In genomic region chr3:93411905-93412304, GRCm38 (mm10) we compare ENCODE assay signal across 28 mouse cellular contexts. TPM values are rescaled to one million over a fixed set of nuclear protein-coding genes. Genes with fewer than 3 reads are reported as not detected.
DNase-seq lines count a peak whose midpoint lies in the region; ATAC-seq and TF ChIP-seq lines count a peak whose summit lies in the region.
"Had no signal": no experiment of that assay in that cellular context is flagged by ENCODE, and none has a peak within 500 bp of the region (broad histone marks: within the 10 kb centered on the region; RNA-seq: fewer than 3 reads in every experiment).

No protein-coding gene starts in this region.

- H3K27ac ChIP-seq in CH12.LX (ENCODE audit: insufficient read depth, low read depth): no peak overlapping the region
- no peak overlapping the region for H3K27ac ChIP-seq in hindbrain, embryonic 16.5 days (ENCODE audit: low read depth, low read length)
- H3K27ac ChIP-seq: embryonic facial prominence, embryonic 10.5 days; embryonic facial prominence, embryonic 12.5 days; forebrain, embryonic 13.5 days; forebrain, embryonic 15.5 days had no signal

- no peak for TF ChIP-seq CTCF in CH12.LX (conservative IDR thresholded peaks at IDR 0.05 in 1 of 2, IDR thresholded peaks at IDR 0.05 in 1 of 2; ENCODE audit: low read depth in 2 of 2, low read length in 2 of 2)

- dilution Hi-C loops in CH12.LX (cut with MboI; ENCODE audit: extremely low pct_ligation_motif_present, extremely low pct_unique_long_range_greater_than_20kb, low sequenced_read_pairs): no loop called here

- TF ChIP-seq POLR2A in CH12.LX (IDR thresholded peaks at IDR 0.05; ENCODE audit: low read depth, low read length): no peak

- no peak overlapping the region for H3K4me3 ChIP-seq in CH12.LX (replicated peaks in 1 of 3; ENCODE audit: low read depth in 2 of 3, low read length in 2 of 3, poor library complexity in 1 of 3)
- H3K4me3 ChIP-seq in hindbrain, embryonic 16.5 days (ENCODE audit: low read length): no peak overlapping the region
- H3K4me3 ChIP-seq: embryonic facial prominence, embryonic 10.5 days; embryonic facial prominence, embryonic 12.5 days; forebrain, embryonic 13.5 days; forebrain, embryonic 15.5 days had no signal

- no peaks in the 10 kb centered on the region for H3K36me3 ChIP-seq in CH12.LX (replicated peaks in 1 of 2; ENCODE audit: control insufficient read depth in 1 of 2, insufficient read depth in 1 of 2, low read length in 1 of 2)
- H3K36me3 ChIP-seq in hindbrain, embryonic 16.5 days (ENCODE audit: control insufficient read depth, insufficient read depth, low read length): no peaks in the 10 kb centered on the region
- H3K36me3 ChIP-seq: embryonic facial prominence, embryonic 10.5 days; embryonic facial prominence, embryonic 12.5 days; forebrain, embryonic 15.5 days; G1E had no signal

- no peak overlapping the region for H3K4me2 ChIP-seq in CH12.LX (ENCODE audit: insufficient read depth, low read depth, poor library complexity, severe bottlenecking)
- no peak overlapping the region for H3K4me2 ChIP-seq in hindbrain, embryonic 16.5 days (ENCODE audit: low read length)
- H3K4me2 ChIP-seq: embryonic facial prominence, embryonic 12.5 days; forebrain, embryonic 13.5 days; forebrain, embryonic 15.5 days had no signal

- ATAC-seq in megakaryocyte-erythroid progenitor cell, adult 5-6 weeks (replicated peaks; ENCODE audit: low FRiP score, low TSS enrichment, poor library complexity, severe bottlenecking): no peak
- ATAC-seq in hindbrain, embryonic 16.5 days: no peak
- ATAC-seq: CD4-positive, CD25-positive, alpha-beta regulatory T cell, adult 4 months; forebrain, embryonic 13.5 days; forebrain, embryonic 15.5 days; forebrain, postnatal 0 days; Patski had no signal

- no peaks in the 10 kb centered on the region for H3K79me2 ChIP-seq in CH12.LX (replicated peaks; ENCODE audit: control insufficient read depth, extremely low read depth, insufficient read depth, poor library complexity, severe bottlenecking)

- H3K27me3 ChIP-seq in CH12.LX (replicated peaks): no peaks in the 10 kb centered on the region
- no peaks in the 10 kb centered on the region for H3K27me3 ChIP-seq in hindbrain, embryonic 16.5 days (replicated peaks; ENCODE audit: control insufficient read depth, insufficient read depth, low read length)
- H3K27me3 ChIP-seq: embryonic facial prominence, embryonic 12.5 days; forebrain, embryonic 13.5 days; forebrain, embryonic 15.5 days had no signal

- H3K9ac ChIP-seq in CH12.LX (ENCODE audit: insufficient read depth, low read depth): no peak overlapping the region
- H3K9ac ChIP-seq in hindbrain, embryonic 16.5 days (ENCODE audit: low read depth, low read length): no peak overlapping the region
- H3K9ac ChIP-seq: embryonic facial prominence, embryonic 12.5 days; forebrain, embryonic 13.5 days; forebrain, embryonic 15.5 days; forebrain, postnatal 0 days had no signal

- TF ChIP-seq EP300 in CH12.LX (IDR thresholded peaks at IDR 0.05; ENCODE audit: low read length): no peak

- no peak for TF ChIP-seq RAD21 in CH12.LX (IDR thresholded peaks at IDR 0.05; ENCODE audit: low read depth, low read length)

- H3K9me3 ChIP-seq in CH12.LX (replicated peaks; ENCODE audit: low read length): no peaks in the 10 kb centered on the region
- no peaks in the 10 kb centered on the region for H3K9me3 ChIP-seq in hindbrain, embryonic 16.5 days (ENCODE audit: control insufficient read depth, low read length)
- H3K9me3 ChIP-seq: embryonic facial prominence, embryonic 10.5 days; embryonic facial prominence, embryonic 12.5 days; forebrain, embryonic 13.5 days; forebrain, embryonic 15.5 days had no signal

- WGBS in hindbrain, embryonic 16.5 days: 11% methylated on average over 2 of the region's 2 CpGs

- DNase-seq in CH12.LX (ENCODE audit: extremely low read depth) (peak; percentile 2), ES-CJ7 (ENCODE audit: low read depth, low spot score) (peak; percentile 92), WW6 (ENCODE audit: low read depth, low spot score) (peak; percentile 47)
- DNase-seq in Muller cell, postnatal 12 days (ENCODE audit: inconsistent ontology term): peak; percentile 22
- no peak for DNase-seq in urinary bladder, postnatal 36 days (ENCODE audit: low spot score in 2 of 2)
- no peak for DNase-seq in lung, postnatal 10 days
- DNase-seq: adrenal gland, adult 8-10 months; adrenal gland, postnatal 14 days; adrenal gland, postnatal 36 days; B cell, adult 2 months; cerebellum, adult 11-12 months; cerebellum, adult 2 months; cerebellum, adult 9-10 months; cerebellum, postnatal 10 days; cerebellum, postnatal 25 days; forebrain, postnatal 0 days had no signal

- in situ Hi-C loops in CH12.LX (cut with MboI; ENCODE audit: low pct_ligation_motif_present, low pct_unique_long_range_greater_than_20kb, low sequenced_read_pairs): no loop called here

- peaks cover 0 to 4% of the 10 kb centered on the region in 2 experiments; a peak in 2 of 4 replicates for H3K4me1 ChIP-seq in CH12.LX (ENCODE audit: control insufficient read depth in 1 of 2, insufficient read depth in 2 of 2)
- no peaks in the 10 kb centered on the region for H3K4me1 ChIP-seq in hindbrain, embryonic 16.5 days (ENCODE audit: control insufficient read depth, insufficient read depth, low read depth, low read length)
- H3K4me1 ChIP-seq: embryonic facial prominence, embryonic 10.5 days; embryonic facial prominence, embryonic 12.5 days; forebrain, embryonic 13.5 days; forebrain, embryonic 15.5 days had no signal

TF ChIP-seq in CH12.LX, 34 proteins besides CTCF, POLR2A, EP300 and RAD21:
- TF ChIP-seq MEF2A (IDR thresholded peaks at IDR 0.05; ENCODE audit: borderline replicate concordance, low read depth, low read length) (no peak), NELFE (IDR thresholded peaks at IDR 0.05; ENCODE audit: low read depth, low read length) (no peak), MXI1 (IDR thresholded peaks at IDR 0.05; ENCODE audit: low read depth, low read length) (no peak), E2F4 (IDR thresholded peaks at IDR 0.05; ENCODE audit: insufficient replicate concordance, low read depth, low read length) (no peak), ETS1 (conservative IDR thresholded peaks at IDR 0.05; ENCODE audit: low read depth, low read length) (no peak), HCFC1 (IDR thresholded peaks at IDR 0.05; ENCODE audit: low read depth, low read length) (no peak), SIN3A (IDR thresholded peaks at IDR 0.05; ENCODE audit: low read length) (no peak), TBP (conservative IDR thresholded peaks at IDR 0.05; ENCODE audit: low read depth, low read length) (no peak), BHLHE40 (IDR thresholded peaks at IDR 0.05; ENCODE audit: low read depth, low read length) (no peak), GABPA (IDR thresholded peaks at IDR 0.05; ENCODE audit: insufficient replicate concordance, low read depth, low read length) (no peak)

RNA-seq across cellular contexts. Expression of gene Rptn, which starts 18.4 kb away (rescaled TPM):
- total RNA-seq in CH12.LX (2012; rRNA removed) (not detected in 2 replicates), CH12.LX (2014; rRNA removed) (not detected in 2 replicates)
- polyA plus RNA-seq in CH12.LX (2012; ENCODE audit: insufficient read length, low read depth): not detected in 2 replicates
- not detected in 2 replicates for total RNA-seq in megakaryocyte-erythroid progenitor cell, adult 5-6 weeks (2014; fragmentation: Nextera tagmentation)
- total RNA-seq in megakaryocyte-erythroid progenitor cell, adult 5-6 weeks (2017): not detected in 2 replicates
- not detected in 2 replicates for polyA plus RNA-seq in hindbrain, embryonic 16.5 days (2015; fragmentation: Nextera tagmentation; extraction: Ambion mirVana)
- total RNA-seq: adrenal gland, adult 18-20 months; adrenal gland, adult 8-10 months; adrenal gland, postnatal 14 days; adrenal gland, postnatal 36 days; forebrain, postnatal 0 days had no signal
- polyA plus RNA-seq: CD4-positive, CD25-positive, alpha-beta regulatory T cell, adult 4 months; cerebellum, adult 2 months; cortical plate, adult 2 months; embryonic facial prominence, embryonic 10.5 days; embryonic facial prominence, embryonic 12.5 days; forebrain, embryonic 11.5 days; forebrain, embryonic 13.5 days; forebrain, embryonic 15.5 days; forebrain, postnatal 0 days; G1E; Patski had no signal

RNA-seq across cellular contexts. Expression of gene Tchh, which starts 30.2 kb away (rescaled TPM):
- total RNA-seq in CH12.LX (2012; rRNA removed) (not detected in 2 replicates), CH12.LX (2014; rRNA removed) (not detected in 2 replicates)
- polyA plus RNA-seq in CH12.LX (2012; ENCODE audit: insufficient read length, low read depth): not detected in 2 replicates
- total RNA-seq in megakaryocyte-erythroid progenitor cell, adult 5-6 weeks (2014; fragmentation: Nextera tagmentation): not detected in 2 replicates
- not detected in 2 replicates for total RNA-seq in megakaryocyte-erythroid progenitor cell, adult 5-6 weeks (2017)
- 1.4 and 1.6 TPM in 2 replicates for polyA plus RNA-seq in hindbrain, embryonic 16.5 days (2015; fragmentation: Nextera tagmentation; extraction: Ambion mirVana)
- polyA plus RNA-seq: CD4-positive, CD25-positive, alpha-beta regulatory T cell, adult 4 months; G1E had no signal

RNA-seq across cellular contexts. Expression of gene Tchhl1, which starts 56.6 kb away (rescaled TPM):
- total RNA-seq in CH12.LX (2012; rRNA removed) (not detected in 2 replicates), CH12.LX (2014; rRNA removed) (not detected in 2 replicates)
- not detected in 2 replicates for polyA plus RNA-seq in CH12.LX (2012; ENCODE audit: insufficient read length, low read depth)
- total RNA-seq in megakaryocyte-erythroid progenitor cell, adult 5-6 weeks (2014; fragmentation: Nextera tagmentation): not detected in 2 replicates
- not detected in 2 replicates for total RNA-seq in megakaryocyte-erythroid progenitor cell, adult 5-6 weeks (2017)
- not detected in 2 replicates for polyA plus RNA-seq in hindbrain, embryonic 16.5 days (2015; fragmentation: Nextera tagmentation; extraction: Ambion mirVana)
- total RNA-seq: forebrain, postnatal 0 days had no signal
- polyA plus RNA-seq: CD4-positive, CD25-positive, alpha-beta regulatory T cell, adult 4 months; cerebellum, adult 2 months; cortical plate, adult 2 months; embryonic facial prominence, embryonic 10.5 days; embryonic facial prominence, embryonic 12.5 days; forebrain, embryonic 11.5 days; forebrain, embryonic 13.5 days; forebrain, embryonic 15.5 days; forebrain, postnatal 0 days; G1E had no signal

Comparison
In these comparisons a context has a peak if more than half of its experiments do, and no peak if none do; other contexts are left out.
1. DNase-seq: peak in CH12.LX (single experiment), ES-CJ7 (single experiment), Muller cell, postnatal 12 days (single experiment) and WW6 (single experiment); none in urinary bladder, postnatal 36 days (0 of 2) and lung, postnatal 10 days (single experiment).